Mouse (Mus musculus) myocyte (in vitro differentiated cells): ENCODE measurements around the gene Wbp4. TPM values are rescaled to one million over a fixed set of nuclear protein-coding genes. Genes with fewer than 3 reads are reported as not detected.

Experiments
- H3K27me3 ChIP-seq: one replicate; pipeline ENCODE4 v1.6.1; 2011; ENCODE audit not compliant: control insufficient read depth, insufficient read depth, insufficient read length
- H3K36me3 ChIP-seq: one replicate; pipeline ENCODE4 v1.6.1; 2011; ENCODE audit not compliant: control insufficient read depth, insufficient read depth
- H3K4me2 ChIP-seq: one replicate; pipeline ENCODE4 v1.6.1; 2011; ENCODE audit warnings: low read depth, control low read depth
- H3K4me3 ChIP-seq: one replicate; pipeline ENCODE4 v1.5.1; 2011; ENCODE audit warnings: mild to moderate bottlenecking, control low read depth, moderate library complexity
- H3K79me2 ChIP-seq: one replicate; pipeline ENCODE4 v1.6.1; 2011; ENCODE audit not compliant: control insufficient read depth, insufficient read depth
- H3ac ChIP-seq: one replicate; pipeline ENCODE4 v1.6.1; 2011; ENCODE audit not compliant: control insufficient read depth, insufficient read length
- CEBPB ChIP-seq: IDR thresholded peaks from 2 replicates; pipeline ENCODE4 v1.6.1; 2011; ENCODE audit warnings: mild to moderate bottlenecking, moderate library complexity; ENCODE audit not compliant: poor library complexity, insufficient read depth, severe bottlenecking
- E2F4 ChIP-seq: IDR thresholded peaks from one replicate; pipeline ENCODE4 v1.6.1; 2011; ENCODE audit warnings: mild to moderate bottlenecking, control low read depth, moderate library complexity; ENCODE audit not compliant: insufficient read depth
- MAX ChIP-seq: IDR thresholded peaks from one replicate; pipeline ENCODE4 v1.6.1; 2011; ENCODE audit warnings: low read depth, mild to moderate bottlenecking, control low read depth
- MYOD1 ChIP-seq, 3 experiments: IDR thresholded peaks; one replicate each; pipeline ENCODE4 v1.6.1; 2011; ENCODE audit warnings: control low read depth in 2 of 3, low read depth in 2 of 3, mild to moderate bottlenecking in 2 of 3, moderate library complexity in 1 of 3; ENCODE audit not compliant: insufficient read length in 2 of 3, control insufficient read depth in 1 of 3
- MYOG ChIP-seq, 3 experiments: IDR thresholded peaks; one replicate each; pipeline ENCODE4 v1.6.1; 2011; ENCODE audit warnings: control low read depth in 2 of 3, low read depth in 2 of 3, mild to moderate bottlenecking in 2 of 3; ENCODE audit not compliant: insufficient read length in 2 of 3, control insufficient read depth in 1 of 3, insufficient read depth in 1 of 3
- POLR2A ChIP-seq: IDR thresholded peaks from one replicate; pipeline ENCODE4 v1.6.1; 2011; ENCODE audit warnings: low read depth, mild to moderate bottlenecking, control low read depth, moderate library complexity; ENCODE audit not compliant: insufficient read length
- POLR2AphosphoS2 ChIP-seq: IDR thresholded peaks from one replicate; pipeline ENCODE4 v1.6.1; 2011; ENCODE audit warnings: low read depth, control low read depth; ENCODE audit not compliant: insufficient read length
- REST ChIP-seq: IDR thresholded peaks from one replicate; pipeline ENCODE4 v1.6.1; 2011; ENCODE audit warnings: mild to moderate bottlenecking, control low read depth, moderate library complexity; ENCODE audit not compliant: insufficient read depth, insufficient read length
- SRF ChIP-seq: IDR thresholded peaks from one replicate; pipeline ENCODE4 v1.6.1; 2011; ENCODE audit warnings: low read depth; ENCODE audit not compliant: control insufficient read depth, insufficient read length
- TCF12 ChIP-seq: IDR thresholded peaks from one replicate; pipeline ENCODE4 v1.6.1; 2011; ENCODE audit warnings: mild to moderate bottlenecking, control low read depth; ENCODE audit not compliant: poor library complexity, insufficient read depth, severe bottlenecking
- TCF3 ChIP-seq: IDR thresholded peaks from one replicate; pipeline ENCODE4 v1.6.1; 2011; ENCODE audit warnings: low read depth, control low read depth; ENCODE audit not compliant: insufficient read length
- USF1 ChIP-seq: IDR thresholded peaks from one replicate; pipeline ENCODE4 v1.6.1; 2011; ENCODE audit warnings: low read depth, mild to moderate bottlenecking, control low read depth, moderate library complexity
- polyA plus RNA-seq: library from polyadenylated mRNA; unstranded; fragments of >200 nt; fragmentation: generic; extraction: Trizol; gene quantifications from one replicate; pipeline ENCODE4 v1.2.1, GENCODE M21; 2012; ENCODE audit warnings: missing spikeins

The Wbp4 gene
- polyA plus RNA-seq, 1 experiment = 10.1 TPM

GRCm38 (mm10) chr14:79503371-79504075 lies 22.2 kb upstream of the Wbp4 start:
- H3K4me2 ChIP-seq = no peak overlapping the region
- no peaks in the 10 kb centered on the region for H3K27me3 ChIP-seq
- no peak overlapping the region for H3K4me3 ChIP-seq
- TF ChIP-seq MYOG (IDR thresholded peaks at IDR 0.05; ENCODE audit: control insufficient read depth in 1 of 3, insufficient read depth in 1 of 3, insufficient read length in 2 of 3, low read depth in 2 of 3) (no peak), MAX (no peak), USF1 (no peak), REST (no peak), CEBPB (no peak)
- no peaks in the 10 kb centered on the region for H3K36me3 ChIP-seq
- no peaks in the 10 kb centered on the region for H3K79me2 ChIP-seq
- H3ac ChIP-seq = no peak overlapping the region

GRCm38 (mm10) chr14:79500756-79501155 lies 19.4 kb upstream of the Wbp4 start:
- no peak for TF ChIP-seq MAX
- no peak for TF ChIP-seq POLR2AphosphoS2
- no peak for TF ChIP-seq TCF3
- no peak for TF ChIP-seq USF1
- TF ChIP-seq MYOD1 (IDR thresholded peaks at IDR 0.05; ENCODE audit: control insufficient read depth in 1 of 3, insufficient read length in 2 of 3, low read depth in 2 of 3) = no peak
- TF ChIP-seq MYOG (IDR thresholded peaks at IDR 0.05; ENCODE audit: control insufficient read depth in 1 of 3, insufficient read depth in 1 of 3, insufficient read length in 2 of 3, low read depth in 2 of 3) = no peak
- no peak for TF ChIP-seq TCF12
- no peak for TF ChIP-seq CEBPB
- TF ChIP-seq POLR2A = no peak
- no peak for TF ChIP-seq E2F4

GRCm38 (mm10) chr14:79499326-79499725 lies 18.0 kb upstream of the Wbp4 start:
- H3K36me3 ChIP-seq = no peaks in the 10 kb centered on the region
- TF ChIP-seq MYOD1 (IDR thresholded peaks at IDR 0.05; ENCODE audit: control insufficient read depth in 1 of 3, insufficient read length in 2 of 3, low read depth in 2 of 3) = no peak
- no peak for TF ChIP-seq TCF12
- no peak for TF ChIP-seq TCF3
- TF ChIP-seq POLR2AphosphoS2 = no peak

More at GRCm38 (mm10) chr14:79500756-79501155, 19.4 kb upstream of the Wbp4 start:
- H3ac ChIP-seq = no peak overlapping the region
- no peaks in the 10 kb centered on the region for H3K27me3 ChIP-seq
- H3K4me3 ChIP-seq = no peak overlapping the region
- H3K36me3 ChIP-seq = no peaks in the 10 kb centered on the region
- H3K79me2 ChIP-seq = no peaks in the 10 kb centered on the region
- H3K4me2 ChIP-seq = no peak overlapping the region

GRCm38 (mm10) chr14:79494349-79494748 lies 13.0 kb upstream of the Wbp4 start:
- Histone ChIP-seq H3K27me3 (no peaks in the 10 kb centered on the region), H3K4me2 (no peak overlapping the region), H3K36me3 (no peaks in the 10 kb centered on the region), H3K79me2 (peaks cover 3% of the 10 kb centered on the region), H3K4me3 (no peak overlapping the region), H3ac (no peak overlapping the region)
- no peak for TF ChIP-seq USF1

More at GRCm38 (mm10) chr14:79499326-79499725, 18.0 kb upstream of the Wbp4 start:
- H3K27me3 ChIP-seq = no peaks in the 10 kb centered on the region
- H3ac ChIP-seq = no peak overlapping the region
- no peak overlapping the region for H3K4me3 ChIP-seq
- no peaks in the 10 kb centered on the region for H3K79me2 ChIP-seq
- H3K4me2 ChIP-seq = no peak overlapping the region

GRCm38 (mm10) chr14:79490246-79490645 lies 8.9 kb upstream of the Wbp4 start:
- no peak for TF ChIP-seq CEBPB
- no peak for TF ChIP-seq REST
- no peak for TF ChIP-seq SRF
- no peak for TF ChIP-seq E2F4
- H3K4me2 ChIP-seq = no peak overlapping the region
- peaks cover 20% of the 10 kb centered on the region for H3K79me2 ChIP-seq
- no peak overlapping the region for H3K4me3 ChIP-seq
- no peaks in the 10 kb centered on the region for H3K27me3 ChIP-seq
- no peaks in the 10 kb centered on the region for H3K36me3 ChIP-seq
- H3ac ChIP-seq = no peak overlapping the region

GRCm38 (mm10) chr14:79489150-79489549 lies 7.8 kb upstream of the Wbp4 start:
- Histone ChIP-seq H3K27me3 (no peaks in the 10 kb centered on the region), H3K4me3 (no peak overlapping the region), H3K36me3 (no peaks in the 10 kb centered on the region), H3ac (no peak overlapping the region), H3K79me2 (peaks cover 29% of the 10 kb centered on the region), H3K4me2 (no peak overlapping the region)
- no peak for TF ChIP-seq MAX
- TF ChIP-seq REST = no peak
- TF ChIP-seq POLR2AphosphoS2 = no peak
- no peak for TF ChIP-seq SRF
- TF ChIP-seq E2F4 = no peak
